24 mouse cellular contexts compared by ENCODE assay signal in the genomic region with DNA sequence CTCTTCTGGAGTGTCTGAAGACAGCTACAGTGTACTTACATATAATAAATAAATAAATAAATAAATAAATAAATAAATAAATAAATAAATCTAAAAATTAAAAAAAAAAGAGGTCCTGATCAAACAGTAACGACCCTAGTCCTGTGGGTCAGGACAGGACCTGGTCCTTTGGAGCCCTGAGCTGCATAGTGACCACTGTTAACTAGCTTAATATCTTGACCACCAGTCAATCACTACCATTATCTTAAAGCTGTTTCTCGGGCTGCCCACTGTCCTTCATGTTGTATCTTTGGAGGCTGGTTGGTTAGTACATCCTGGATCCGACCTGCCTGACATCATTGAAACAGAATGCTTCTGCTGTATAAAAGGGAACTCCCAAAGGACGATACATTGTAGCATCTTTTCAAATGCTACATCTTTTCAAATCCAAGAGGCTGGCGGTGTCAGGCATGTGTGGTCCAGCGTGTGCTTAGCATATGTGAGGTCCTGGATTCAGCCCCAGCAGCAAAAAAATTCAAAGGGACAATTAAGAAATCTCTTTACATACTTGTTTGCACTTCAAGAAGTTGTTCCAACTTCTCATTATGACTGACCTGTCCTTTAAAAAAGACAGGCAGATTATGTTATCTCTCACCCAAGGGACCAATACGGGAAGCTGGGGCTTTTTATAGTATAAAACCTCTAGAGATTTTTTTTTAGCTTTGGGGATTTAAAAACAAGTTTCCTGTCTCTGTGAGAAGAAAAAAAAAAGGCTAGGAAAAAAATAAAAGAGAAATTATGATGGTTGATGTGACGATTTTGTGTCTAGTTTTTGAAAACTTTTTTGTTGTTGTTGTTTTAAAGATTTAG.
"Had no signal": no experiment of that assay in that cellular context is flagged by ENCODE, and none has a peak within 500 bp of the region (broad histone marks: within the 10 kb centered on the region; RNA-seq: fewer than 3 reads in every experiment).

No protein-coding gene starts in this region.

- H3K9ac ChIP-seq: heart, embryonic 13.5 days; heart, embryonic 15.5 days; hindbrain, embryonic 12.5 days; hindbrain, embryonic 14.5 days; intestine, embryonic 15.5 days; kidney, embryonic 15.5 days; limb, embryonic 12.5 days; liver, embryonic 13.5 days; liver, embryonic 15.5 days had no signal

- H3K4me3 ChIP-seq: heart, embryonic 13.5 days; heart, embryonic 15.5 days; hindbrain, embryonic 10.5 days; hindbrain, embryonic 12.5 days; intestine, embryonic 15.5 days; kidney, embryonic 15.5 days; layer of hippocampus, adult 2 months; limb, embryonic 10.5 days; limb, embryonic 12.5 days; liver, embryonic 13.5 days; liver, embryonic 15.5 days had no signal

- DNase-seq: gastrocnemius, postnatal 10 days; gastrocnemius, postnatal 25 days; heart, adult 18-20 months; heart, postnatal 14 days; heart, postnatal 4 days; kidney, adult 18-20 months; kidney, adult 9 months; kidney, postnatal 14 days; kidney, postnatal 36 days; layer of hippocampus, postnatal 36 days; liver; liver, embryonic 13.5 days had no signal

- H3K27ac ChIP-seq: heart, embryonic 13.5 days; heart, embryonic 15.5 days; hindbrain, embryonic 10.5 days; hindbrain, embryonic 12.5 days; hindbrain, embryonic 14.5 days; intestine, embryonic 15.5 days; kidney, embryonic 15.5 days; kidney, postnatal 0 days; limb, embryonic 10.5 days; limb, embryonic 12.5 days; liver, embryonic 13.5 days; liver, embryonic 15.5 days had no signal

- H3K27me3 ChIP-seq: heart, embryonic 13.5 days; heart, embryonic 15.5 days; hindbrain, embryonic 12.5 days; intestine, embryonic 15.5 days; kidney, embryonic 15.5 days; limb, embryonic 12.5 days; liver, embryonic 13.5 days; liver, embryonic 15.5 days had no signal

- H3K4me1 ChIP-seq: heart, embryonic 13.5 days; heart, embryonic 15.5 days; hindbrain, embryonic 10.5 days; hindbrain, embryonic 12.5 days; intestine, embryonic 15.5 days; liver, embryonic 13.5 days; liver, embryonic 15.5 days had no signal

- H3K36me3 ChIP-seq: heart, embryonic 13.5 days; heart, embryonic 15.5 days; hindbrain, embryonic 10.5 days; hindbrain, embryonic 12.5 days; intestine, embryonic 15.5 days; kidney, embryonic 15.5 days; limb, embryonic 10.5 days; limb, embryonic 12.5 days; liver, embryonic 13.5 days; liver, embryonic 15.5 days had no signal
